Mouse (Mus musculus): ENCODE measurements around the gene Ubxn6.

Ubxn6 gene

GRCm38 (mm10) chr17:56054938-56055337, 19.9 kb downstream of the Ubxn6 start:
- no peak for DNase-seq

- no peak for DNase-seq
Measured at GRCm38 (mm10) chr17:56051369-56051768, 23.5 kb downstream of the Ubxn6 start.

- no peak for DNase-seq
Measured at GRCm38 (mm10) chr17:56040857-56041163, 34.0 kb downstream of the Ubxn6 start.

- DNase-seq = peak; percentile 98 to 99
Measured at GRCm38 (mm10) chr17:56040030-56040856, 34.6 kb downstream of the Ubxn6 start, which contains the start of gene Chaf1a. TSS of gene Chaf1a (plus strand) at chr17:56040439.

- no peak for DNase-seq
Measured at GRCm38 (mm10) chr17:56039345-56039744, 35.5 kb downstream of the Ubxn6 start.

GRCm38 (mm10) chr17:56038583-56039261, 36.1 kb downstream of the Ubxn6 start:
- DNase-seq = no peak

- no peak for DNase-seq
Measured at GRCm38 (mm10) chr17:56036901-56037287, 37.9 kb downstream of the Ubxn6 start.

GRCm38 (mm10) chr17:56036176-56036900, 38.5 kb downstream of the Ubxn6 start, which contains the start of gene Sh3gl1:
TSS of gene Sh3gl1 (minus strand) at chr17:56036635.
- DNase-seq = peak; percentile 98 to 99

GRCm38 (mm10) chr17:56035216-56035615, 39.6 kb downstream of the Ubxn6 start:
- no peak for DNase-seq

- no peak for DNase-seq
Measured at GRCm38 (mm10) chr17:56034726-56035100, 40.1 kb downstream of the Ubxn6 start.

- DNase-seq = no peak
Measured at GRCm38 (mm10) chr17:56034040-56034725, 40.6 kb downstream of the Ubxn6 start.

- DNase-seq = no peak
Measured at GRCm38 (mm10) chr17:56032831-56033230, 42.0 kb downstream of the Ubxn6 start.

GRCm38 (mm10) chr17:56032127-56032733, 42.6 kb downstream of the Ubxn6 start:
- no peak for DNase-seq

- DNase-seq = no peak
Measured at GRCm38 (mm10) chr17:56031431-56031830, 43.4 kb downstream of the Ubxn6 start.

- peak; percentile 35 to 49 for DNase-seq
Measured at GRCm38 (mm10) chr17:56030919-56031318, 43.9 kb downstream of the Ubxn6 start.

- DNase-seq = no peak
Measured at GRCm38 (mm10) chr17:56030238-56030870, 44.5 kb downstream of the Ubxn6 start.

GRCm38 (mm10) chr17:56027801-56028441, 46.9 kb downstream of the Ubxn6 start:
- no peak for DNase-seq

- DNase-seq = no peak
Measured at GRCm38 (mm10) chr17:56026881-56027280, 47.9 kb downstream of the Ubxn6 start.

GRCm38 (mm10) chr17:56026303-56026702, 48.5 kb downstream of the Ubxn6 start:
- no peak for DNase-seq

- DNase-seq = no peak
Measured at GRCm38 (mm10) chr17:56024931-56025330, 49.9 kb downstream of the Ubxn6 start.

GRCm38 (mm10) chr17:56024476-56024875, 50.4 kb downstream of the Ubxn6 start:
- DNase-seq = no peak

All from lung, adult 18-20 months (tissue).